Mouse (Mus musculus) megakaryocyte, embryonic 14.5 days (primary cell): Measurements from ENCODE around the gene Fam19a3.

ENCODE experiments used
- FLI1 ChIP-seq: IDR thresholded peaks from 2 replicates; pipeline ENCODE4 v1.6.1; 2012; ENCODE audit warnings: low read length, inconsistent platforms, mixed read lengths
- GATA1 ChIP-seq: IDR thresholded peaks from 3 replicates; pipeline ENCODE4 v1.6.1; 2012; ENCODE audit warnings: mixed read lengths, low read length, inconsistent platforms, borderline replicate concordance

- TF ChIP-seq GATA1 (no peak), FLI1 (no peak)
These were observed 23.2 kb downstream of the Fam19a3 start for GRCm38 (mm10) chr3:104758406-104758805.
